Mouse (Mus musculus) erythroblast, embryonic 14.5 days (primary cell): Measurements from ENCODE around the gene Ypel5.

ENCODE experiments used
- GATA1 ChIP-seq: IDR thresholded peaks from 2 replicates; pipeline ENCODE4 v1.6.1; 2012; ENCODE audit warnings: low read length, inconsistent platforms, mixed read lengths
- TAL1 ChIP-seq: IDR thresholded peaks from 3 replicates; pipeline ENCODE4 v1.6.1; 2012; ENCODE audit warnings: low read length, inconsistent platforms, mixed read lengths

DNA sequence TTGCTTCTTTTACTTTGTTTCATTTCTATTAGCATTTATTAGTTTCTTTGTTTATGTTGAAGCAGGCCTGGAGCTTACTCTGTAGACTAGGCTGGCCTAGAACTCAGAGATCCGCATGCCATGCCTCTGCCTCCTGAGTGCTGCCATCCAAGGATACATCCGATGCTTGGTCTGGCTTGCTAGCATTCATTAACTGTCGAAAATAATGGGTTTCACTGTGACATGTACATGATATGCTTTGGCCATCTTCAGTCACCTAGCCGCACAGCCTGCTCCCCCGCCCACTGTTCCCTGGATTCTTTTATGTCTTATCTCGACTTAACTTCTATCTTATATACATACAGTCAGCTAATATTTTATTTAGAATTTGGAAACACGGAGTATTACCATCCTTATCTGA, 60.8 kb downstream of the Ypel5 start:
- TF ChIP-seq TAL1 (no peak), GATA1 (no peak)
